Mouse (Mus musculus): ENCODE measurements at regions not wholly inside any gene's neighbourhood (a gene's known extent, or its start where the extent isn't known, plus 50 kb on each side); places are given as distances from the start of the nearest gene placed in this dataset.

GRCm38 (mm10) chr2:149737837-149738236 is 91.2 kb upstream of the Syndig1 start:
- Histone ChIP-seq H3K27me3 (ENCODE audit: control insufficient read depth, insufficient read depth, low read length) (no peaks in the 10 kb centered on the region), H3K4me1 (ENCODE audit: control insufficient read depth, insufficient read depth, low read length) (peaks cover 16% of the 10 kb centered on the region; the same call in 1 of the 2 replicates), H3K4me3 (replicated peaks; ENCODE audit: insufficient read depth, low read depth, low read length) (no peak overlapping the region), H3K27ac (ENCODE audit: insufficient read depth, low read length) (no peak overlapping the region)
- peak; percentile 65 to 83 for DNase-seq
- WGBS: 11% methylated on average over 2 of the region's 2 CpGs
- TF ChIP-seq CTCF (IDR thresholded peaks at IDR 0.05; ENCODE audit: borderline replicate concordance, insufficient read depth, low read depth, low read length) (no peak), POLR2A (IDR thresholded peaks at IDR 0.05; ENCODE audit: borderline replicate concordance, insufficient read depth, low read length) (no peak)

DNA sequence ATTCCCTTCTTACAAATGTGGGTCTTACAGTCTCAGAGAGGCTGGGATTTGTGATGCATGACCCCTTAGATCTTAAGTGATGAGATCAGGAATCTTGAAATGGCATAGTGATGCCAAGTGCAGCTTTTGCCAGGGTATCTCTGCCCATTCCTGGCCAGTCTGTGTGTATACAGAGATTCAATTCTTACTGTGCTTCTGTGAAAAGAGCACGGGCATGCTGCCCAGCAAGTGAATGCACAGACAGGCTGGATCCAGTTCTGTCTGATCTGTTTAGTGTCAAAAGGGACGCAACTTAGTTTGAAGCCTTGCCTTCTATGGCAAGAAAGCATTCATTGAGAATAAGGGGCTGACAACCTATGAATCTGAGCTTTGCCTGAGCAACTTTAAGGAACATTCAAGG is 89.1 kb upstream of the Syndig1 start:
- TF ChIP-seq CTCF (IDR thresholded peaks at IDR 0.05; ENCODE audit: borderline replicate concordance, insufficient read depth, low read depth, low read length) (no peak), POLR2A (IDR thresholded peaks at IDR 0.05; ENCODE audit: borderline replicate concordance, insufficient read depth, low read length) (no peak)
- H3K27ac ChIP-seq (ENCODE audit: insufficient read depth, low read length): no peak overlapping the region
- WGBS: 6% methylated on average over 2 of the region's 2 CpGs
- H3K4me1 ChIP-seq (ENCODE audit: control insufficient read depth, insufficient read depth, low read length): peaks cover 16% of the 10 kb centered on the region; the same call in 1 of the 2 replicates
- H3K27me3 ChIP-seq (ENCODE audit: control insufficient read depth, insufficient read depth, low read length): no peaks in the 10 kb centered on the region
- no peak overlapping the region for H3K4me3 ChIP-seq (replicated peaks; ENCODE audit: insufficient read depth, low read depth, low read length)
- DNase-seq: peak; percentile 74 to 86

GRCm38 (mm10) chr2:149742661-149743060 is 86.3 kb upstream of the Syndig1 start:
- TF ChIP-seq CTCF (IDR thresholded peaks at IDR 0.05; ENCODE audit: borderline replicate concordance, insufficient read depth, low read depth, low read length) (no peak), POLR2A (IDR thresholded peaks at IDR 0.05; ENCODE audit: borderline replicate concordance, insufficient read depth, low read length) (no peak)
- Histone ChIP-seq H3K27ac (ENCODE audit: insufficient read depth, low read length) (no peak overlapping the region), H3K27me3 (ENCODE audit: control insufficient read depth, insufficient read depth, low read length) (no peaks in the 10 kb centered on the region), H3K4me3 (replicated peaks; ENCODE audit: insufficient read depth, low read depth, low read length) (no peak overlapping the region), H3K4me1 (ENCODE audit: control insufficient read depth, insufficient read depth, low read length) (peaks cover 8% of the 10 kb centered on the region; the same call in 1 of the 2 replicates)
- 92% methylated on average over 2 of the region's 2 CpGs for WGBS
- DNase-seq: no peak

DNA sequence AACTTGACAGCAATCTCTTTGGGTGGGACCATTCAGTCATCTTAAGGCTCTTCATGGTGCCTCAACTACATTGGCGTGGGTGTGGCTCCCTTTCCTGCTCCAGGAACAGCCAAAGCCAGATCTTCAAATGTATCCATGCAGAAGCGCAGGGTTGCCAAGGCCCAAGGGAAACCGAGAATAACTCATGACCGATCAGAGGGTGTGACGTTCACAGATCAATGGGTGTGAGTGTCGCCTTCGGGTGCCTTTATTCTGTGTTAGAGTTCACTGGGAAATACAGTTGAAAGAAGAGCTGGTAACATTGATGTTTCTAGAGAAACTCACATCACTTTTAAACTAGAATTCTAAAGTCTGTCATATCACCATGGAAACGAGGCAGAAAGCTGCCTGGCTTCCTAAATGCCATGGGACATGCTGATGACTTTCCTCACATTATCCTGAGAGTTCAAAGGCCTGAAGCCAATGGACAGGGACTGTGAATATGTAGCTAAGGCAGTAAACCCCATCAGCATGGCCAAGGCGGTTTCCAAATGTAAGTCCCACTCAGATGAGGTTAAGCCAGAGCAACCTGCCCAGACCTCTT is 80.7 kb upstream of the Syndig1 start:
- TF ChIP-seq CTCF (IDR thresholded peaks at IDR 0.05; ENCODE audit: borderline replicate concordance, insufficient read depth, low read depth, low read length): no peak
- TF ChIP-seq POLR2A (IDR thresholded peaks at IDR 0.05; ENCODE audit: borderline replicate concordance, insufficient read depth, low read length): no peak
- H3K27ac ChIP-seq (ENCODE audit: insufficient read depth, low read length): no peak overlapping the region
- H3K4me1 ChIP-seq (ENCODE audit: control insufficient read depth, insufficient read depth, low read length): no peaks in the 10 kb centered on the region
- H3K27me3 ChIP-seq (ENCODE audit: control insufficient read depth, insufficient read depth, low read length): no peaks in the 10 kb centered on the region
- DNase-seq: no peak
- 75% methylated on average over 9 of the region's 9 CpGs for WGBS
- no peak overlapping the region for H3K4me3 ChIP-seq (replicated peaks; ENCODE audit: insufficient read depth, low read depth, low read length)

- Histone ChIP-seq H3K4me1 (ENCODE audit: control insufficient read depth, insufficient read depth, low read length) (no peaks in the 10 kb centered on the region), H3K27me3 (ENCODE audit: control insufficient read depth, insufficient read depth, low read length) (no peaks in the 10 kb centered on the region), H3K4me3 (replicated peaks; ENCODE audit: insufficient read depth, low read depth, low read length) (no peak overlapping the region), H3K27ac (ENCODE audit: insufficient read depth, low read length) (no peak overlapping the region)
- TF ChIP-seq POLR2A (IDR thresholded peaks at IDR 0.05; ENCODE audit: borderline replicate concordance, insufficient read depth, low read length): no peak
- no peak for TF ChIP-seq CTCF (IDR thresholded peaks at IDR 0.05; ENCODE audit: borderline replicate concordance, insufficient read depth, low read depth, low read length)
- no peak for DNase-seq
- 36% methylated on average over 4 of the region's 4 CpGs for WGBS
Measured at GRCm38 (mm10) chr2:149759151-149759550, 69.9 kb upstream of the Syndig1 start.

DNA sequence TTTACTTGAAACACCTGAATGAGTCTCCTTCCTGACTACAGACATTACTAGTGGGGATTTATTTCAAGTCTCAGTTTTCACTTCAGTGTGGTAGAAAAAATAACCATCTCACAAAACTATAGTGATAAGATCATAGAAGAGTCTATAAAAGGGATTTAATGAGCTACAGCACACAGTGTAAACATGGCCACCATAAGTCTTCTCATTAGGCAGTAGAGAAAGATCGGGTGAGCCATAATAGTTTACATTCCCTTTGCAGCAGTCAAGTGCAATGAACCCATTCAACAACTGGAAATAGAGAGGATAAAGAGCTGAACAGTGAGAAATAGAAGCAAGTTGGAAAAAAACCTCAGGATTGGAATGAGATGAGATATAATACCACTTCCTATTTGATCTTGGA is 65.1 kb upstream of the Syndig1 start:
- Histone ChIP-seq H3K27me3 (ENCODE audit: control insufficient read depth, insufficient read depth, low read length) (no peaks in the 10 kb centered on the region), H3K4me1 (ENCODE audit: control insufficient read depth, insufficient read depth, low read length) (no peaks in the 10 kb centered on the region), H3K27ac (ENCODE audit: insufficient read depth, low read length) (no peak overlapping the region), H3K4me3 (replicated peaks; ENCODE audit: insufficient read depth, low read depth, low read length) (no peak overlapping the region)
- WGBS: 90% methylated on average over 1 of the region's 1 CpGs
- DNase-seq: no peak
- TF ChIP-seq CTCF (IDR thresholded peaks at IDR 0.05; ENCODE audit: borderline replicate concordance, insufficient read depth, low read depth, low read length): no peak
- no peak for TF ChIP-seq POLR2A (IDR thresholded peaks at IDR 0.05; ENCODE audit: borderline replicate concordance, insufficient read depth, low read length)

- no peak for DNase-seq
- Histone ChIP-seq H3K27ac (ENCODE audit: insufficient read depth, low read length) (no peak overlapping the region), H3K4me1 (ENCODE audit: control insufficient read depth, insufficient read depth, low read length) (no peaks in the 10 kb centered on the region), H3K27me3 (ENCODE audit: control insufficient read depth, insufficient read depth, low read length) (no peaks in the 10 kb centered on the region), H3K4me3 (replicated peaks; ENCODE audit: insufficient read depth, low read depth, low read length) (no peak overlapping the region)
- 79% methylated on average over 1 of the region's 1 CpGs for WGBS
- TF ChIP-seq CTCF (IDR thresholded peaks at IDR 0.05; ENCODE audit: borderline replicate concordance, insufficient read depth, low read depth, low read length) (no peak), POLR2A (IDR thresholded peaks at IDR 0.05; ENCODE audit: borderline replicate concordance, insufficient read depth, low read length) (no peak)
Measured at GRCm38 (mm10) chr2:149768027-149768426, 61.0 kb upstream of the Syndig1 start.

GRCm38 (mm10) chr2:149768551-149768950 is 60.5 kb upstream of the Syndig1 start:
- no peak for DNase-seq
- Histone ChIP-seq H3K27ac (ENCODE audit: insufficient read depth, low read length) (no peak overlapping the region), H3K27me3 (ENCODE audit: control insufficient read depth, insufficient read depth, low read length) (no peaks in the 10 kb centered on the region), H3K4me1 (ENCODE audit: control insufficient read depth, insufficient read depth, low read length) (no peaks in the 10 kb centered on the region), H3K4me3 (replicated peaks; ENCODE audit: insufficient read depth, low read depth, low read length) (no peak overlapping the region)
- TF ChIP-seq POLR2A (IDR thresholded peaks at IDR 0.05; ENCODE audit: borderline replicate concordance, insufficient read depth, low read length) (no peak), CTCF (IDR thresholded peaks at IDR 0.05; ENCODE audit: borderline replicate concordance, insufficient read depth, low read depth, low read length) (no peak)
- 35% methylated on average over 2 of the region's 2 CpGs for WGBS

All from cerebellum, adult 2 months (tissue).